Mouse (Mus musculus) stomach, postnatal 0 days (tissue): Measurements from ENCODE around the gene Mllt3.

Experiments used
- CTCF ChIP-seq: IDR thresholded peaks from 2 replicates; pipeline ENCODE4 v1.5.1; 2016; ENCODE audit warnings: antibody characterized with exemption, low read depth, mild to moderate bottlenecking, moderate library complexity
- EP300 ChIP-seq: optimal IDR thresholded peaks from 2 replicates; pipeline ENCODE3; 2016; ENCODE audit warnings: antibody characterized with exemption

DNA sequence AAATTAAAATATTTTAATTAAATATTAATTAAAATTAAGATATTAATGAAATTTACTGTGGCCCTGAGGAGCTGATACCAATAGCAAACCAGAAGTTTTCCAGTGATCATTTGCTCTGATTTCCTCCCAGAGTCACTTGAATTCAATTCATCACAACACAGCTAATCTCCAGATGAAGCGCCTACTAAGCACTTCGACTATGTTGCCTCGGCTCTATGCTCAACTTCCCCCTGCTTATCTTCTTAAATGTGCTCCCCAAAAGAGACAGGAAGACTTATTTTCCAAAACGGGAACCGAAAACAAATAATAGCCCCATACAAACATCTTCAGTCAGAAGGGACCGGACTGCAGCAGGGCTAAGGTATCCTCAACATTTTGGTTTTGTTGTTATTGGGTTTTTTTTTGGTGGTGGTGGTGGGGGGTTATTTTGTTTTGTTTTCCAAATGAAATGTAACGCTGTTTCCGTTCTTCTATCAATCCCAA, 90.2 kb downstream of the Mllt3 start:
- TF ChIP-seq CTCF (no peak), EP300 (no peak)
